Mouse (Mus musculus) inflammation-experienced regulatory T-cells, adult 16 weeks (primary cell): ENCODE results near the gene Traf1. TPM values are rescaled to one million over a fixed set of nuclear protein-coding genes. Genes with fewer than 3 reads are reported as not detected.

Experiments used
- polyA plus RNA-seq: library from polyadenylated mRNA; unstranded; fragments of 100-300 nt; shearing (Covaris generic); gene quantifications from one replicate; pipeline ENCODE4 v1.2.1, GENCODE M21; 2017

Traf1 gene
- 566 TPM for polyA plus RNA-seq

GRCm38 (mm10) chr2:34961481-34962036, at the start of gene Traf1:
TSS of gene Traf1 (minus strand) at chr2:34961772.

GRCm38 (mm10) chr2:34913218-34914068, 48.1 kb downstream of the Traf1 start, which contains the start of gene Phf19:
TSS of gene Phf19 (minus strand) at chr2:34914026.

Other genes with a start within 250 kb of the Traf1 start
- 133 TPM for gene Gapvd1, start 206.5 kb downstream of the Traf1 start, polyA plus RNA-seq
- gene Hspa5, start 189.8 kb downstream of the Traf1 start, polyA plus RNA-seq: 634 TPM
- 52.3 TPM for gene Rabepk, start 161.9 kb downstream of the Traf1 start, polyA plus RNA-seq
- 102 TPM for gene Fbxw2, start 135.5 kb downstream of the Traf1 start, polyA plus RNA-seq
- gene Gm34653, start 128.8 kb downstream of the Traf1 start, polyA plus RNA-seq: not detected
- not detected for gene Cutal, start 87.4 kb downstream of the Traf1 start, polyA plus RNA-seq
- gene Psmd5, start 86.8 kb downstream of the Traf1 start, polyA plus RNA-seq: 105 TPM
- 1.2 TPM for gene Phf19, start 47.7 kb downstream of the Traf1 start, polyA plus RNA-seq
- 0.45 TPM for gene Hc, start 99.7 kb upstream of the Traf1 start, polyA plus RNA-seq
- 2.0 TPM for gene AI182371, start 139.8 kb upstream of the Traf1 start, polyA plus RNA-seq
- 134 TPM for gene Cntrl, start 147.7 kb upstream of the Traf1 start, polyA plus RNA-seq
- 190 TPM for gene Rab14, start 239.3 kb upstream of the Traf1 start, polyA plus RNA-seq